Mouse (Mus musculus): ENCODE data around the gene Slc4a1. TPM values are rescaled to one million over a fixed set of nuclear protein-coding genes. Genes with fewer than 3 reads are reported as not detected.

Gene Slc4a1
- total RNA-seq, 1 experiment from 2014 or later: 10.4 TPM

DNA sequence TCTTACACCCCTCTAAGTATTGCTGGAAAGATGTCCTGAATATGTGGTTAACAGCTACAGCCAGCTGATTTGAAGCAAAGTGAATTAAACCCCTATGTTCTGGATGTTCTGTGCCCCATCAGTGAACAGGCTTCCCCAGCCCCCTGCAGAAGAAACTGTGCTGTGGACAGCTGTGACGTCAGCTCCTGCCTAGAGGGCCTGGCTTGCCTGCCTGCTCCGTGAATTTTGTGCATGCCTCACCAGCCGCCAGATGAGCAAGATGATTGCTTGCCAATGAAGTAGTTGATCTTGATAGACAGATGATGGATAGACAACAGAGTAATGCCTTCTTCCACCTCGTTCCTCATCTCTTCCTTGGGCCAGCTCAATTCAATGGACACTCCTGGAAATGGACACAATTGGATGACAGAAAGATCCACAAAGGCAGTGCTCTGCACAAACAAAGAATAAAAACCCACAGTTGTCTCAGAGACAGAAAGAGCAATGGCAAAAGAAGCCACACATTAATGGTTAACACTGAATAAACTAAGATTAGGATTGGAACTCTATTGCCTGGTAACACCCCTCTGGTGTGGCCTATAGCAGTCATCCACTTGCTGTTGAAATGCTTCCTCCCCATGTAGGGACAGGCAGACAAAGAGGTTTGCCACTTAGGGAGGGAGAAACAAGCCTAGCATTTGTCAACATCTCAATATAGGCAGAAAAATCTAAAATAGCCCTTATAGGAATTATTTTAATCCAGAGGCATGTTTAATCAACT is 15.5 kb upstream of the Slc4a1 start:
- no peak for ATAC-seq (replicated peaks; ENCODE audit: insufficient number of reproducible peaks, low FRiP score, low TSS enrichment, poor library complexity, severe bottlenecking)

DNA sequence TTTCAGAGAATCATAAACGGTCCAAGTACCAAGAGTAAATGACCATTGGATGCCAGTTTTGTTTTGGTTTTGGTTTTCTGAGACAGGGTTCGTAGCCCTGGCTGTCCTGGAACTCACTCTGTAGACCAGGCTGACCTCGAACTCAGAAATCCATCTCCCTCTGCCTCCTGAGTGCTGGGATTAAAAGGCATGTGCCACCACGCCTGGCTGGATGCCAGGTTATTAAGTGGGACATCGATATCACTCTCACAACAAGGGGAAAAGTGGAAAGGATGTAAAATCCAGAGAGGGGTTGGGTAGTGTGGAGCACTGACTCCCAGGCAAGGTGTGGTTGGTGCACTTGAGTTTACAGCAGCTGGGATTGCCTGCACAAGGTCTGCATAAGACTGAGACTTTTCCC is 14.1 kb upstream of the Slc4a1 start:
- ATAC-seq (replicated peaks; ENCODE audit: insufficient number of reproducible peaks, low FRiP score, low TSS enrichment, poor library complexity, severe bottlenecking): no peak

GRCm38 (mm10) chr11:102377186-102377585 is 11.2 kb upstream of the Slc4a1 start:
- no peak for ATAC-seq (replicated peaks; ENCODE audit: insufficient number of reproducible peaks, low FRiP score, low TSS enrichment, poor library complexity, severe bottlenecking)

- no peak for ATAC-seq (replicated peaks; ENCODE audit: insufficient number of reproducible peaks, low FRiP score, low TSS enrichment, poor library complexity, severe bottlenecking)
These were observed 10.3 kb upstream of the Slc4a1 start for GRCm38 (mm10) chr11:102376196-102376835.

DNA sequence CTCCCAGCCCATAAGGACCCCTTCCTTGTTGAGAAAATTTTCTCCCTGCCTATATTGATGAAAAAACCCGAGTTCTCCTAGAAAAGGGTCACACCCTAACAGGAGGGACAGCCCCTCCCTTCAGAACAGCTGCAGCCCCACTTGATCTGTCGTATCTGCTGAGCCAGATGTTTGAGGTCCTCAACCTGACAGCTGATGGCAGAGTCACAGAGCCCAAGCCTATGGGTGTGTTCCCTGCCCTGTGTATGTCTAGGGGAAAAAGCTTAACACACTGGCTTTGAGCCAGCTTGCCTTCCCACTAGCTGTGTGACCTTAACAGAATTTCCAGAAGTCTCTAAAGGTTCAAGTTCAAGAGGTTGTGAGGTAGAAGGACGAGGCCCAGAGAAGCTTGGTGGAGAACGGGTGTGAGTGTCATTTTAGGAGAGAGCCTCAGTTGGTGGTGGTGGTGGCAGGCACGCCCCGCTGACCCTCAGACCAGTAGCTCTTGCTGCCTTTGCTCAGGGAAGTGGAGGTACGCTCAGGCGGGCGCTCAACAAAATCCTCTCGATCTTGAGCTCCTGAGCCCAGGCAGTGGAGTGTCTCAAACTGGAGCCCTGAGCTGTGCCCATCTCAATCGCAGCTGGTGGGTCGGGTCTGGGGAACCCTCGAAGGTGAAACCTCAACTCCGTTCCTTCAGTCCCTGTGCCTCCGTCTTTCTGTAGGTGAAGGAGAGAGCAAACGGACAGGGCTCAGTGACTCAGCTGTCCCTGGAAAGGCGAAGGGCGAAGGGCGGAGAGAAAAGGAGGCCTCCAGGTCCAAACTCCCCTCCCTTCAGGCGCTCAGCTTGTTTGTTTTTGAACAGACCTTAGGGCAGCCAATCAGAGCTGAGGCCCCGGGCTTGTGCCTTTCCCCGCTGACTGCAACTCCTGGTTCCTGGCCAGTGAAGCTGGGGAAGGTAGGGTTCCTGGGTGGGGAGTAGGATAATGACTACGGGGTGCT is 9.5 kb upstream of the Slc4a1 start:
- ATAC-seq (replicated peaks; ENCODE audit: insufficient number of reproducible peaks, low FRiP score, low TSS enrichment, poor library complexity, severe bottlenecking): no peak

- ATAC-seq (replicated peaks; ENCODE audit: insufficient number of reproducible peaks, low FRiP score, low TSS enrichment, poor library complexity, severe bottlenecking): no peak
These were observed 8.2 kb upstream of the Slc4a1 start for GRCm38 (mm10) chr11:102374108-102374725.

DNA sequence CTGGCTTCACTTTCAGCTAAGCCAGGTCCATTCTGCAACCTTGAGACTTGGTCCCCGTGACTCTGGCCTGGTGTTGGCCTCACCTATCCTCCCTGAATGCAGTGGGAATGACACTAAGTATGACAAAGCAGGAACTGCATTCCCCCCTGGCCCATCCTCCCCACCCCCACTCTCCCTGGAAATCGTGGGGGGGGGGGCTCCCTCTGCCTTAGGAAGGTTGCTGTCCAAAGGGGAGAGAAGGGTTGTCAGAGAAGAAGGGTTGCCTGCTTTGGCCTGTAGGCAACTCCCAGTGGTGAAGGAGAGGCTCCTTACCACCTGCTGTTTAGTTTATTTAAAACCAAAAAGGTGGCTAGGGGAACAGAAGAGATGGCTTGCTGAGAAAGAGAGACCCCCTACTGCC is 7.6 kb upstream of the Slc4a1 start:
- ATAC-seq (replicated peaks; ENCODE audit: insufficient number of reproducible peaks, low FRiP score, low TSS enrichment, poor library complexity, severe bottlenecking): no peak

- ATAC-seq (replicated peaks; ENCODE audit: insufficient number of reproducible peaks, low FRiP score, low TSS enrichment, poor library complexity, severe bottlenecking): no peak
These were observed 6.9 kb upstream of the Slc4a1 start for GRCm38 (mm10) chr11:102372936-102373335.

- no peak for ATAC-seq (replicated peaks; ENCODE audit: insufficient number of reproducible peaks, low FRiP score, low TSS enrichment, poor library complexity, severe bottlenecking)
These were observed 6.1 kb upstream of the Slc4a1 start for GRCm38 (mm10) chr11:102371926-102372685.

DNA sequence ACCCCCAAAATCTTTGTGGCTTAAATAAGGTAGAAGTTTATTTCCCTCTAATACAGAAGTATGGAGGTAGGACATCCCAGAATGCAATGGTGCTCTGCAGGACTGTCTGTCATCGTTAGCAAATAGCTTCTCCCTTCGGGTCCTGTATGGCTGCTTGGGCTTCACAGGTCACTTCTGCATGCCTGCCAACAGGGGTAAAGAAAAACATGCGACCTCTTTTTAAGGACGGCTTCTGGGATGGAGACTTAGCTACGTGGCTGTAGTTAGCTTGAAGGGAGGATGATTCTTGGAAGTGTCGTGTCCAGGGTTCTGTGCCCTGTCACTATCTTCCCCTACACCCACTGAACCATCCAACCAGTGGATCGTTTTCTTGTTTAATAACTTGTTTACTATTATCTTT is 4.3 kb upstream of the Slc4a1 start:
- no peak for ATAC-seq (replicated peaks; ENCODE audit: insufficient number of reproducible peaks, low FRiP score, low TSS enrichment, poor library complexity, severe bottlenecking)

- no peak for ATAC-seq (replicated peaks; ENCODE audit: insufficient number of reproducible peaks, low FRiP score, low TSS enrichment, poor library complexity, severe bottlenecking)
These were observed 3.3 kb upstream of the Slc4a1 start for GRCm38 (mm10) chr11:102369263-102369662.

DNA sequence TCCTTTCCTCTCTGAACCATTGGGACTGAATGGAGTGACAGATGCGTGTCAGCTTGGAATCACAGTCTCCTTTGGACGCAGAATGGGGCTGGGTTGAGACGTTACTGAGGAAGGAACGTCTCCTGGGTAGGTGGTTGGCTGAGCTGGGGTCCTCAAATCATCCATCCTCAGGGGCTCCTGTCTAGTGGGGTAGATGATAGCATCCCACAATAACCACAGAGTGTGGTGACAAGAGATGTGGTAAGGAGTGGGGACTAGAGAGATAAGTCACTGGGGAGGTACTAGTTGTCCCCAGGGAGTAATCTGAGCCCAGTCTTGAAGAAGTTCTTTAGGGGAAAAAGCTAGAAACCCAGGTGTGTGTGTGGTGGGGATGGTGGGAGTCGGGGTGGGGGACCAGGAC is 2.3 kb upstream of the Slc4a1 start:
- ATAC-seq (replicated peaks; ENCODE audit: insufficient number of reproducible peaks, low FRiP score, low TSS enrichment, poor library complexity, severe bottlenecking): no peak

- no peak for ATAC-seq (replicated peaks; ENCODE audit: insufficient number of reproducible peaks, low FRiP score, low TSS enrichment, poor library complexity, severe bottlenecking)
These were observed 1.7 kb upstream of the Slc4a1 start for GRCm38 (mm10) chr11:102367504-102368280.

GRCm38 (mm10) chr11:102365699-102366098 is 304 bp downstream of the Slc4a1 start:
- no peak for ATAC-seq (replicated peaks; ENCODE audit: insufficient number of reproducible peaks, low FRiP score, low TSS enrichment, poor library complexity, severe bottlenecking)

DNA sequence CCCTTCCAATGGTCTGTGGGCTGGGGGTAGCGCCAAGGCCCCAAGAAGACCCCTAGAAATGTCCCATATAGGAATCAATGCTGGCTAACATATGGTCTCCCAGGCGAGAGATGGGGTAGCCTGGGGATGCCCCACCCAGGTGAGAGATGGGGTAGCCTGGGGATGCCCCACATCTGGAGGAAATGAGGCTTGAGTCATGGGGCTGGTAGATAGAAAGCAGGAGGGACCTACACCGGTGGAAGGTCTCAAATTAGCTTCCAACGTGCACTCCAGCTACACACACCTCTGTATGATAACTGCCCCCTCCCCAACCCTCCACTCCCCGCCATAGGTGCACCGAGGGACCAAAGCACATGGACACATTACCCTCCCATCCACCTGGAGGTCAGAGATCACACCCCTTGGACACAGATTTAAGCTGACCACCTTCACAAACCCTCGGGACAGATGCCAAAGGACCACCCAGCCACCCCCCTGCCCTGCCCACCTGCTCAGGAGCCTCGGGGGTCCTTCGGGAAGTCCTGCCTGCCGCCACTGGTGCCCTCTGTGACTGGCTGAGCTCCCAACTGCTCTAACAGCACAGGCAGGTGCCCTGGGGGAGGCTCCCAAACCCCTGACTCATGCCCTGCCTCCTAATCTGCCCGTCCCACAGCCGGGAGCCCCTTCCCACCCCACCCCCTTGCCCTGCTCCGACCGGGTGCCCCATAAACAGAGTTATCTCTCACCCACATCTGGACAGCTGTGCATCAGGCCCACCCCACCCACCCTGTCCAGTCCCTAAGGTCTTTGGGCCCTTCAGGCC is 1.2 kb downstream of the Slc4a1 start:
- no peak for ATAC-seq (replicated peaks; ENCODE audit: insufficient number of reproducible peaks, low FRiP score, low TSS enrichment, poor library complexity, severe bottlenecking)

GRCm38 (mm10) chr11:102363623-102364022 is 2.4 kb downstream of the Slc4a1 start:
- no peak for ATAC-seq (replicated peaks; ENCODE audit: insufficient number of reproducible peaks, low FRiP score, low TSS enrichment, poor library complexity, severe bottlenecking)
